Mouse (Mus musculus): ENCODE measurements around the gene Dyx1c1.

GRCm38 (mm10) chr9:72943424-72943823 lies 15.2 kb upstream of the Dyx1c1 start:
- TF ChIP-seq CTCF (IDR thresholded peaks at IDR 0.05; ENCODE audit: insufficient read depth, low read length) (0 out of 2 replicates have a peak, but pooled peaks have one; percentile 11), POLR2A (IDR thresholded peaks at IDR 0.05; ENCODE audit: borderline replicate concordance, extremely low read depth, low read depth, low read length) (no peak)

Data from lung, adult 2 months (tissue).